Mouse (Mus musculus) right cerebral cortex, postnatal 25 days (tissue): ENCODE measurements around the gene Bpifb4.

Experiments used
- DNase-seq: peaks from one replicate; pipeline ENCODE4 v3.0.0; 2022

The Bpifb4 gene

GRCm38 (mm10) chr2:154005734-154006133, 67.7 kb downstream of the Bpifb4 start:
- no peak for DNase-seq

GRCm38 (mm10) chr2:154006331-154006730, 68.3 kb downstream of the Bpifb4 start:
- no peak for DNase-seq

- DNase-seq, result no peak
These were observed 69.4 kb downstream of the Bpifb4 start for GRCm38 (mm10) chr2:154007381-154007780.

GRCm38 (mm10) chr2:154007965-154008364, 70.0 kb downstream of the Bpifb4 start, which contains the start of gene Bpifa2:
TSS of gene Bpifa2 (plus strand) at chr2:154008265.
- DNase-seq, result no peak
